23 mouse cellular contexts compared by ENCODE assay signal in the genomic region with DNA sequence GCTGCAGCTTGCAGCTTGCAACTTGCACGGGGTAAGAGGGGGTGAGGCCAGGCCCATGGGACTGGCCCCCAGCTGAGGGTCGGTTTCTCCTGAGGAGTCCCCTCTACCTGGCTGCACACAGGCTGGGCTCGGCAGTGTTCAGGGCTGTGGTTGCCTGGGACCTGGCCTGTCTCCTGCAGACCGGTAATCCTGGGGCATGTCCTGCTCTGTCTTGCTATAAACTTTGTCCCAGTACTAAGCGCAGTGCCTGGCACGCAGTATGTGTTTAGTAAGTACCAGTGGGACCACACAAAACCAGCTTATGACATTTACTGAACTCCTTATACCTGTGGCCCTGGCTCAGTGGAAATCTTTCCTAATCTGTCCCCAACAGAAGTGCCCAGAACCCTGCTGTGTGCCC. TPM values are rescaled to one million over a fixed set of nuclear protein-coding genes. Genes with fewer than 3 reads are reported as not detected.
DNase-seq lines count a peak whose midpoint lies in the region; ATAC-seq and TF ChIP-seq lines count a peak whose summit lies in the region.
"Had no signal": no experiment of that assay in that cellular context is flagged by ENCODE, and none has a peak within 500 bp of the region (broad histone marks: within the 10 kb centered on the region; RNA-seq: fewer than 3 reads in every experiment).

No protein-coding gene starts in this region.

- no peak overlapping the region for H3K4me3 ChIP-seq in liver, adult 2 months (ENCODE audit: insufficient read depth, low read depth, low read length)
- no peak overlapping the region for H3K4me3 ChIP-seq in embryonic facial prominence, embryonic 10.5 days
- H3K4me3 ChIP-seq in limb, embryonic 15.5 days, result no peak overlapping the region
- H3K4me3 ChIP-seq: erythroblast, embryonic 14.5 days; forebrain, embryonic 12.5 days; heart, adult 2 months; heart, embryonic 13.5 days; kidney, embryonic 15.5 days; layer of hippocampus, adult 2 months had no signal

- H3K79me2 ChIP-seq in liver, adult 2 months (ENCODE audit: control insufficient read depth, insufficient read depth, low read length), result no peaks in the 10 kb centered on the region

- H3K9me3 ChIP-seq in embryonic facial prominence, embryonic 10.5 days, result peaks cover 5% of the 10 kb centered on the region; the same call in 1 of the 2 replicates
- H3K9me3 ChIP-seq in limb, embryonic 15.5 days, result no peaks in the 10 kb centered on the region
- H3K9me3 ChIP-seq: forebrain, embryonic 12.5 days; heart, embryonic 13.5 days; kidney, embryonic 15.5 days had no signal

- no peaks in the 10 kb centered on the region for H3K27me3 ChIP-seq in liver, adult 2 months (ENCODE audit: control insufficient read depth, insufficient read depth, low read length)
- H3K27me3 ChIP-seq in embryonic facial prominence, embryonic 10.5 days (replicated peaks; ENCODE audit: low read depth, poor library complexity, severe bottlenecking), result peaks cover 40% of the 10 kb centered on the region
- H3K27me3 ChIP-seq in limb, embryonic 15.5 days, result no peaks in the 10 kb centered on the region
- H3K27me3 ChIP-seq: kidney, embryonic 15.5 days had no signal

- H3K9ac ChIP-seq in liver, adult 2 months (ENCODE audit: low read depth, low read length), result 0 out of 2 replicates have a peak overlapping the region, but pooled peaks have one; percentile 5
- no peak overlapping the region for H3K9ac ChIP-seq in limb, embryonic 15.5 days
- H3K9ac ChIP-seq: forebrain, embryonic 12.5 days; forebrain, postnatal 0 days; heart, embryonic 13.5 days; kidney, embryonic 15.5 days had no signal

- no peak for TF ChIP-seq CTCF in liver, adult 2 months (IDR thresholded peaks at IDR 0.05; ENCODE audit: low read depth, low read length)

- H3K36me3 ChIP-seq in liver, adult 2 months (ENCODE audit: control insufficient read depth, insufficient read depth, low read length), result no peaks in the 10 kb centered on the region
- H3K36me3 ChIP-seq in embryonic facial prominence, embryonic 10.5 days (replicated peaks), result no peaks in the 10 kb centered on the region
- no peaks in the 10 kb centered on the region for H3K36me3 ChIP-seq in limb, embryonic 15.5 days
- H3K36me3 ChIP-seq: forebrain, embryonic 12.5 days; heart, embryonic 13.5 days; kidney, embryonic 15.5 days had no signal

- TF ChIP-seq POLR2A in liver, adult 2 months (IDR thresholded peaks at IDR 0.05; ENCODE audit: extremely low read depth, insufficient read depth, low read length), result no peak

- H3K4me2 ChIP-seq in limb, embryonic 15.5 days, result no peak overlapping the region
- H3K4me2 ChIP-seq: forebrain, embryonic 12.5 days; heart, embryonic 13.5 days; kidney, embryonic 15.5 days had no signal

- peak; percentile 75 for DNase-seq in liver, adult 2 months (ENCODE audit: extremely low read depth, low read depth, low spot score)
- no peak for DNase-seq in liver
- DNase-seq in embryonic facial prominence, embryonic 10.5 days (ENCODE audit: low spot score), result no peak
- DNase-seq in fat pad, adult 2 months (ENCODE audit: extremely low read depth, low read depth, low spot score), result peak; percentile 88
- DNase-seq in right cerebral cortex, adult 18-20 months, result no peak
- DNase-seq in right cerebral cortex, postnatal 4 days, result no peak
- DNase-seq: B cell, adult 2 months; forebrain, postnatal 0 days; gastrocnemius, postnatal 25 days; liver, postnatal 0 days; thymus, adult 2 months; thymus, postnatal 4 days had no signal

- H3K27ac ChIP-seq in liver, adult 2 months (replicated peaks; ENCODE audit: insufficient read depth, low read depth, low read length), result no peak overlapping the region
- H3K27ac ChIP-seq in embryonic facial prominence, embryonic 10.5 days (replicated peaks), result peak overlapping the region; percentile 66
- 0 out of 2 replicates have a peak overlapping the region, but pooled peaks have one; percentile 2 for H3K27ac ChIP-seq in limb, embryonic 15.5 days
- H3K27ac ChIP-seq: forebrain, embryonic 12.5 days; heart, adult 2 months; heart, embryonic 13.5 days; hindbrain, postnatal 0 days; kidney, embryonic 15.5 days; layer of hippocampus, adult 2 months; macrophage had no signal

- WGBS in liver, adult 2 months, result 29% methylated on average over 6 of the region's 6 CpGs
- 61% methylated on average over 6 of the region's 6 CpGs for WGBS in embryonic facial prominence, embryonic 10.5 days
- WGBS in limb, embryonic 15.5 days, result 47% methylated on average over 6 of the region's 6 CpGs

- ATAC-seq in limb, embryonic 15.5 days (ENCODE audit: insufficient number of reproducible peaks, low FRiP score, low TSS enrichment, low read depth), result no peak

- peaks cover 8% of the 10 kb centered on the region for H3K4me1 ChIP-seq in liver, adult 2 months (ENCODE audit: control insufficient read depth, insufficient read depth, low read length)
- H3K4me1 ChIP-seq in embryonic facial prominence, embryonic 10.5 days, result peaks cover 54% of the 10 kb centered on the region
- peaks cover 36% of the 10 kb centered on the region for H3K4me1 ChIP-seq in limb, embryonic 15.5 days
- H3K4me1 ChIP-seq: forebrain, embryonic 12.5 days had no signal

RNA-seq across cellular contexts. Expression of a gene that starts 10.8 kb away (rescaled TPM):
- total RNA-seq in liver, adult 2 months (2014; rRNA removed), result 0.54 and 0.92 TPM in 2 replicates
- 0.91 and 1.3 TPM in 2 replicates for polyA plus RNA-seq in liver, adult 2 months (2012; rRNA removed)
- 16.7 and 21.4 TPM in 2 replicates for polyA plus RNA-seq in embryonic facial prominence, embryonic 10.5 days (2016; fragmentation: Nextera tagmentation; extraction: Ambion mirVana)
- polyA plus RNA-seq in limb, embryonic 15.5 days (2015; fragmentation: Nextera tagmentation; extraction: Ambion mirVana), result 24.6 and 27.1 TPM in 2 replicates
- total RNA-seq: megakaryocyte-erythroid progenitor cell, adult 5-6 weeks; monocyte, adult 5-6 weeks had no signal
- polyA plus RNA-seq: erythroblast, embryonic 14.5 days had no signal

RNA-seq across cellular contexts. Expression of a gene that starts 43.2 kb away (rescaled TPM):
- total RNA-seq in liver, adult 2 months (2014; rRNA removed), result 121 and 187 TPM in 2 replicates
- polyA plus RNA-seq in liver, adult 2 months (2012; rRNA removed), result 183 and 205 TPM in 2 replicates
- polyA plus RNA-seq in embryonic facial prominence, embryonic 10.5 days (2016; fragmentation: Nextera tagmentation; extraction: Ambion mirVana), result 4.9 and 5.3 TPM in 2 replicates
- polyA plus RNA-seq in limb, embryonic 15.5 days (2015; fragmentation: Nextera tagmentation; extraction: Ambion mirVana), result 13.1 and 13.4 TPM in 2 replicates

Comparison
In these comparisons a context has a peak if more than half of its experiments do, and no peak if none do; other contexts are left out.
1. DNase-seq: peak in liver, adult 2 months (single experiment) and fat pad, adult 2 months (single experiment); none in liver (single experiment), embryonic facial prominence, embryonic 10.5 days (single experiment), right cerebral cortex, adult 18-20 months (single experiment) and right cerebral cortex, postnatal 4 days (single experiment).
2. RNA of a gene that starts 43.2 kb away (polyA plus RNA-seq): 183 to 205 TPM in liver, adult 2 months; 13.1 to 13.4 TPM in limb, embryonic 15.5 days and 4.9 to 5.3 TPM in embryonic facial prominence, embryonic 10.5 days; every median in the first group is over 10 times any median in the second.